ENCODE assay signal across 8 mouse cellular contexts in the genomic region with DNA sequence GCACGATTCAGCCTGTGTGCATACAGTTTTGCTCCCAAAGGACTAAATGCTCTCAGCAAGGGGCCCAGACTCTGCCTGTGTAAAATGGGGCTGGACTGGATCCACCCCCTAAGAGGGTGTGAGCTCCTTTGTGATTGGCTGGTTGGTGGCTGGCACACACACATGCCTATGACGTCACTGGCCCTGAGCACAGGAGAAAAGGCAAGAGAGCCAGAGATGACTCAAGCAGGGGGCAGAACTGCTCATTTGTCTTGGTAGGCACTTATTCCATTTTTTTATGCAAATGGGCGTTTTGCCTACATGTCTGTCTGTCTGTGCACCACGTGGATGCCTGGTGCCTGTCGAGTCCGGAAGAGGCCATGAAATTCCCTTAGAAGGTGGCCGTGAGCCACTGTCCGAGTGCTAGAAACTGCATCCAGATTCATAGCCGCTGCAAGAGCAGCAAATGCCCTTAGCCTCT. TPM values are rescaled to one million over a fixed set of nuclear protein-coding genes. Genes with fewer than 3 reads are reported as not detected.
DNase-seq lines count a peak whose midpoint lies in the region; ATAC-seq lines count a peak whose summit lies in the region.

No protein-coding gene starts in this region.

- H3K4me2 ChIP-seq in embryonic facial prominence, embryonic 11.5 days (ENCODE audit: low read depth, low read length) = peak overlapping the region; percentile 34
- H3K4me2 ChIP-seq in heart, embryonic 14.5 days (ENCODE audit: low read length) = peak overlapping the region; percentile 59
- H3K4me2 ChIP-seq in liver, embryonic 13.5 days = peak overlapping the region; percentile 57

- no peaks in the 10 kb centered on the region for H3K9me3 ChIP-seq in embryonic facial prominence, embryonic 11.5 days (replicated peaks; ENCODE audit: control insufficient read depth, low read length)
- H3K9me3 ChIP-seq in heart, embryonic 14.5 days (ENCODE audit: control insufficient read depth, low read length) = no peaks in the 10 kb centered on the region
- no peaks in the 10 kb centered on the region for H3K9me3 ChIP-seq in liver, embryonic 13.5 days (replicated peaks)

- H3K27ac ChIP-seq in embryonic facial prominence, embryonic 11.5 days (replicated peaks; ENCODE audit: low read depth, low read length) = no peak overlapping the region
- H3K27ac ChIP-seq in heart, embryonic 14.5 days (replicated peaks in 1 of 2; ENCODE audit: control insufficient read depth in 1 of 2, insufficient read depth in 1 of 2, low read depth in 2 of 2, low read length in 2 of 2) = no peak overlapping the region; a peak in 1 of 4 replicates
- no peak overlapping the region for H3K27ac ChIP-seq in liver, embryonic 13.5 days

- no peaks in the 10 kb centered on the region for H3K27me3 ChIP-seq in embryonic facial prominence, embryonic 11.5 days (ENCODE audit: control insufficient read depth, insufficient read depth, low read length)
- H3K27me3 ChIP-seq in heart, embryonic 14.5 days (ENCODE audit: control insufficient read depth, insufficient read depth, low read length) = no peaks in the 10 kb centered on the region
- H3K27me3 ChIP-seq in liver, embryonic 13.5 days = peaks cover 2% of the 10 kb centered on the region; the same call in 1 of the 2 replicates

- peak; percentile 50; the same call in 1 of the 2 replicates for ATAC-seq in embryonic facial prominence, embryonic 11.5 days (replicated peaks; ENCODE audit: insufficient number of reproducible peaks, low FRiP score, low TSS enrichment, low read depth)
- ATAC-seq in heart, embryonic 14.5 days (ENCODE audit: insufficient number of reproducible peaks, insufficient read depth, low FRiP score, low read depth) = peak; percentile 38; the same call in 1 of the 2 replicates
- peak; percentile 82 for ATAC-seq in liver, embryonic 13.5 days (ENCODE audit: low read depth)

- no peaks in the 10 kb centered on the region for H3K36me3 ChIP-seq in embryonic facial prominence, embryonic 11.5 days (replicated peaks; ENCODE audit: control insufficient read depth, insufficient read depth, low read depth, low read length)
- H3K36me3 ChIP-seq in heart, embryonic 14.5 days (ENCODE audit: control insufficient read depth, insufficient read depth, low read length) = no peaks in the 10 kb centered on the region
- H3K36me3 ChIP-seq in liver, embryonic 13.5 days = no peaks in the 10 kb centered on the region

- 20% methylated on average over 9 of the region's 9 CpGs for WGBS in embryonic facial prominence, embryonic 11.5 days
- 22% methylated on average over 9 of the region's 9 CpGs for WGBS in heart, embryonic 14.5 days
- WGBS in liver, embryonic 13.5 days (ENCODE audit: insufficient replicate concordance) = 22% methylated on average over 9 of the region's 9 CpGs

- no peak overlapping the region for H3K9ac ChIP-seq in embryonic facial prominence, embryonic 11.5 days (replicated peaks; ENCODE audit: low read length)
- H3K9ac ChIP-seq in heart, embryonic 14.5 days (ENCODE audit: low read length) = peak overlapping the region; percentile 54
- no peak overlapping the region for H3K9ac ChIP-seq in liver, embryonic 13.5 days

- no peaks in the 10 kb centered on the region for H3K4me1 ChIP-seq in embryonic facial prominence, embryonic 11.5 days (ENCODE audit: control insufficient read depth, insufficient read depth, low read length)
- peaks cover 4 to 8% of the 10 kb centered on the region in 2 experiments; a peak in 2 of 4 replicates for H3K4me1 ChIP-seq in heart, embryonic 14.5 days (ENCODE audit: control insufficient read depth in 2 of 2, insufficient read depth in 2 of 2, low read length in 2 of 2)
- H3K4me1 ChIP-seq in liver, embryonic 13.5 days (replicated peaks) = peaks cover 21% of the 10 kb centered on the region

- peak; percentile 74 for DNase-seq in CD4-positive, CD25-positive, alpha-beta regulatory T cell, adult 2 months (ENCODE audit: low read depth, low spot score)
- peak; percentile 86 for DNase-seq in adrenal gland, postnatal 10 days
- peak; percentile 84 for DNase-seq in embryonic facial prominence, embryonic 11.5 days (ENCODE audit: low spot score)
- peak; percentile 65 for DNase-seq in kidney, postnatal 10 days
- peak; percentile 73 for DNase-seq in liver, embryonic 13.5 days
- DNase-seq in naive thymus-derived CD4-positive, alpha-beta T cell, adult 2 months (ENCODE audit: low read depth) = peak; percentile 53
- DNase-seq in thymus, postnatal 0 days (ENCODE audit: low spot score) = peak; percentile 82

- no peak overlapping the region for H3K4me3 ChIP-seq in embryonic facial prominence, embryonic 11.5 days (ENCODE audit: low read depth, low read length)
- peak overlapping the region; percentile 23 to 24 for H3K4me3 ChIP-seq in heart, embryonic 14.5 days (ENCODE audit: control insufficient read depth in 1 of 2, insufficient read depth in 1 of 2, low read depth in 1 of 2, low read length in 2 of 2)
- H3K4me3 ChIP-seq in liver, embryonic 13.5 days (replicated peaks) = peak overlapping the region; percentile 14; the same call in 1 of the 2 replicates

RNA-seq across cellular contexts. Expression of a gene that starts 10.7 kb away (rescaled TPM):
- total RNA-seq in adrenal gland, postnatal 10 days (2021) = not detected
- polyA plus RNA-seq in embryonic facial prominence, embryonic 11.5 days (2014; fragmentation: Nextera tagmentation; extraction: Ambion mirVana) = not detected in 2 replicates
- polyA plus RNA-seq in heart, embryonic 14.5 days (2014; fragmentation: Nextera tagmentation; extraction: Ambion mirVana) = not detected in 2 replicates
- 0.21 TPM in 1 of 2 replicates, not detected in the other for polyA plus RNA-seq in liver, embryonic 13.5 days (2015; fragmentation: Nextera tagmentation; extraction: Ambion mirVana)
- polyA plus RNA-seq in thymus, postnatal 0 days (2015; fragmentation: Nextera tagmentation; extraction: Ambion mirVana) = not detected in 2 replicates

RNA-seq across cellular contexts. Expression of a gene that starts 19.0 kb away (rescaled TPM):
- total RNA-seq in adrenal gland, postnatal 10 days (2021) = under 1 TPM; 0.27 to 0.75 TPM
- 0.90 and 1.4 TPM in 2 replicates for polyA plus RNA-seq in embryonic facial prominence, embryonic 11.5 days (2014; fragmentation: Nextera tagmentation; extraction: Ambion mirVana)
- polyA plus RNA-seq in heart, embryonic 14.5 days (2014; fragmentation: Nextera tagmentation; extraction: Ambion mirVana) = 1.1 and 1.4 TPM in 2 replicates
- polyA plus RNA-seq in liver, embryonic 13.5 days (2015; fragmentation: Nextera tagmentation; extraction: Ambion mirVana) = 0.22 and 0.23 TPM in 2 replicates
- polyA plus RNA-seq in thymus, postnatal 0 days (2015; fragmentation: Nextera tagmentation; extraction: Ambion mirVana) = 0.17 and 0.22 TPM in 2 replicates

RNA-seq across cellular contexts. Expression of a gene that starts 50.9 kb away (rescaled TPM):
- total RNA-seq in adrenal gland, postnatal 10 days (2021) = 1 to 10 TPM; 2.7 to 4.9 TPM
- 0.18 and 0.28 TPM in 2 replicates for polyA plus RNA-seq in embryonic facial prominence, embryonic 11.5 days (2014; fragmentation: Nextera tagmentation; extraction: Ambion mirVana)
- polyA plus RNA-seq in heart, embryonic 14.5 days (2014; fragmentation: Nextera tagmentation; extraction: Ambion mirVana) = 2.2 TPM in 2 replicates
- polyA plus RNA-seq in liver, embryonic 13.5 days (2015; fragmentation: Nextera tagmentation; extraction: Ambion mirVana) = 0.10 and 0.12 TPM in 2 replicates
- 0.42 and 0.59 TPM in 2 replicates for polyA plus RNA-seq in thymus, postnatal 0 days (2015; fragmentation: Nextera tagmentation; extraction: Ambion mirVana)
